Mouse (Mus musculus) fat pad, adult 2 months (tissue): ENCODE results near the gene Sbf2.
A peak's percentile ranks its signal among the peaks of the same experiment; 100 is the strongest.

Source experiments
- DNase-seq: peaks from one replicate; pipeline ENCODE4 v3.0.0-alpha.2; 2011; ENCODE audit warnings: low read depth, low spot score; ENCODE audit errors: extremely low read depth

Sbf2 gene

GRCm38 (mm10) chr7:110283484-110284275 is 331.0 kb downstream of the Sbf2 start:
- DNase-seq = no peak

GRCm38 (mm10) chr7:110282797-110283196 is 331.9 kb downstream of the Sbf2 start:
- DNase-seq = no peak

GRCm38 (mm10) chr7:110281435-110282256 is 333.1 kb downstream of the Sbf2 start:
- DNase-seq = no peak

- DNase-seq = no peak
Measured at GRCm38 (mm10) chr7:110279183-110279582, 335.5 kb downstream of the Sbf2 start.

- no peak for DNase-seq
Measured at GRCm38 (mm10) chr7:110277734-110278245, 336.9 kb downstream of the Sbf2 start.

- no peak for DNase-seq
Measured at GRCm38 (mm10) chr7:110272434-110272833, 342.3 kb downstream of the Sbf2 start.

- DNase-seq = no peak
Measured at GRCm38 (mm10) chr7:110271814-110272213, 342.9 kb downstream of the Sbf2 start.

- DNase-seq = no peak
Measured at GRCm38 (mm10) chr7:110270455-110270854, 344.3 kb downstream of the Sbf2 start.

GRCm38 (mm10) chr7:110269777-110270176 is 344.9 kb downstream of the Sbf2 start:
- no peak for DNase-seq

- peak; percentile 31 for DNase-seq
Measured at GRCm38 (mm10) chr7:110268511-110268910, 346.2 kb downstream of the Sbf2 start.

GRCm38 (mm10) chr7:110267994-110268393 is 346.7 kb downstream of the Sbf2 start:
- no peak for DNase-seq

- no peak for DNase-seq
Measured at GRCm38 (mm10) chr7:110267014-110267413, 347.7 kb downstream of the Sbf2 start.

GRCm38 (mm10) chr7:110265796-110266195 is 348.9 kb downstream of the Sbf2 start:
- DNase-seq = no peak

GRCm38 (mm10) chr7:110263474-110263873 is 351.2 kb downstream of the Sbf2 start:
- DNase-seq = no peak

GRCm38 (mm10) chr7:110262661-110263060 is 352.1 kb downstream of the Sbf2 start:
- no peak for DNase-seq

- no peak for DNase-seq
Measured at GRCm38 (mm10) chr7:110261807-110262206, 352.9 kb downstream of the Sbf2 start.

- DNase-seq = no peak
Measured at GRCm38 (mm10) chr7:110259966-110260711, 354.6 kb downstream of the Sbf2 start.

- DNase-seq = no peak
Measured at GRCm38 (mm10) chr7:110258196-110258950, 356.3 kb downstream of the Sbf2 start.
